Mouse (Mus musculus): ENCODE results near the gene Pdlim7. TPM values are rescaled to one million over a fixed set of nuclear protein-coding genes. Genes with fewer than 3 reads are reported as not detected.

The Pdlim7 gene
- polyA plus RNA-seq, 2 experiments from 2014 or later: 6.3 to 14.6 TPM

DNA sequence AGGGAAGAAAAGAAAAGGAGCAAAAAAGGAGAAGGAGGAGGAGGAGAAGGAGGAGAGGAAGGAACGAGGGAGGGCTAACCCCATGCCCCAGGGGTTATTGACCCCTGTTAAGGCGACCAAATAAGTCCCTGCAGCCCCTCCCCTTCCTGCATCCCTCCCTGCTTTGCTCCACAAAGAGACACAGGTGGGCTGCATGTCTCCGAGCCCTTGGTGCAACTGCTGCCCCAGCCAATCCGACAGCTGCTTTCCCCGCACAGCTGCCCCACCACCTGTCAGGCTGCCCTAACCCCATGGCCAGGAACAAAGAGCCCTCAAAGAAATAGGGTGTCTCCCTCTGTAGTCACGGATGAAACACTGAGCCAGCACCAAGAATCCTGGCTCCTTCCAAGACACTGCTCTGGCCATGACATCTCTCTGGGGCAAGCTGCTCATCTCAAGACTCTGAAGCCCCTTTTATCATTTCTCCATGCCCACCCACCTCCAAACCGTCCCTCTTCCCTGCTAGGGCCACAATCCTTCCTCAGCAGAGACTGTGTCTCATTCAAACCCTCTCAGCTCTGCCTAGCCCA, 28.9 kb downstream of the Pdlim7 start:
- no peak for ATAC-seq

DNA sequence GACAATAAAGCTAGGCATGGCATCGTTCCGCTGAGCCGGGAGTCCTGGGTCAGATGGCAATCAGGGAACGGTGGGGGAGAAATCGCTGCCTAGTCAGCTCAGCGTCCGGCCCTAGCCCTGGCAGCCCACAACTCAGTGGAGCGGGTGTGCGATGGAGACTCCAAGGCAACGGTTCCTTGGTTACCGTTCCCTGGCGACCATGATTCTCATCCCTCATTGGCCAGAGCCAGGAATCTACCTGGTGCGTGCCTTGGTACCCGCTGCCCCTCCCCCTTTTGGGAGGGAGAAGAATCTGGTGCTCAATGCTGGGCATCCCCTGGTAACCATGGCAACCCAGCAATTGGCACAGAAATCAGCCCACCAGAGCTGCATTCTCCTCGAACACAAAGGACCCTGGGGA, 29.9 kb downstream of the Pdlim7 start:
- ATAC-seq: no peak

DNA sequence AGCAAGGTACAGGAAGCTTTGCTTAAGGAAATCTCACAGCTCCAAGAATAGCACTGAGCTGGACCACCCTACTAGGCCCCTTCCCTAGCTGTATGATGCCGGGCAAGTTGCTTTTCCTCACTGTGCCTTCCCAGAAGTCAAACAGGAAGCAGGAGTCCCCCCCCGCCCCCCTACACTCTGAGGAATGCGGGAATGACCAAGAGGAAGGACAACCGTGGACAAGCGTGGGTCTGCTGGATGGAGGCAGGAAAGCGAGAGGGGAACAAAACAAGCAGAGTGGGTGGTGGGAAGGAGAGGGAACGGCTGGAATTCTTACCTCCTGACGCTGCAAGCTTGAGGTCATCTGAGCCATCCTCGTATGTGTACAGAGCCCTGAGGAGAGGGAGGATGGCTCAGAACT, 30.4 kb downstream of the Pdlim7 start:
- no peak for ATAC-seq

DNA sequence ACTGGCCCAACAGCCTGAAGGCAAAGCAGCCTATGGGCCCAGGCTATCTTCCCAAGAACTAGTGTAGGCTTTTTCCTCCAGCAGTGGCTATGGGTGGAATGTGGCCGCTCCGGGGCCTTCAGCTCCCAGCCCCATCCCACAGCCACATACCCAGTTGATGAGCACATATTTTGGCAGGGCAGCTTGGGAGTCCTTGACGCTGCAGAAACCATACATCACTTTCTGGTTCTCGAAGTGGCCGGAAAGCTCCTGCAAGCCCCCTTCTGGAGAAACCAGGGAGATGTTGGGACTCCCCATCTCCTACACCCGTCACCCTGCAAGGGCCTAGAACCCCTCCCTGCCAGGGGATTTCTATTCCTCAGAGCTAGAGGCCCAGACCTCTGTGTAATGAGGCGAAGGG, 30.9 kb downstream of the Pdlim7 start:
- no peak for ATAC-seq

DNA sequence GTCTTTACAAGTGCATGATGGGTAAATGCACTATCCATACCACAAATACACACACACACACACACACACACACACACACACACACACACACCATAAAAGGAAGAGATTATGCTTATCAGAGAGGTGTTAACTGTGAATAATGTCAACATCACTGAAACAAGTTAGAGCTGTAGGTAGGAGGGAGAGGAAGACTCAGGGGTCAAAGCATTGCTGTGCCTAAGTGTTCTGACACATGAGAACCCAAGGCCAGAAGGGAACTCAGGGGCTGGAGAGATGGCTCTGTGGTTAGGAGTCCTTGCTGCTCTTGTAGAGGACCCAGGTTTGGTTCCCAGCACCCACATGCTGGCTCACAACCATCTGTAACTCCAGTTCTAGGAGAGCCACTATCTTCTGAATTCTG, 33.5 kb downstream of the Pdlim7 start:
- no peak for ATAC-seq

DNA sequence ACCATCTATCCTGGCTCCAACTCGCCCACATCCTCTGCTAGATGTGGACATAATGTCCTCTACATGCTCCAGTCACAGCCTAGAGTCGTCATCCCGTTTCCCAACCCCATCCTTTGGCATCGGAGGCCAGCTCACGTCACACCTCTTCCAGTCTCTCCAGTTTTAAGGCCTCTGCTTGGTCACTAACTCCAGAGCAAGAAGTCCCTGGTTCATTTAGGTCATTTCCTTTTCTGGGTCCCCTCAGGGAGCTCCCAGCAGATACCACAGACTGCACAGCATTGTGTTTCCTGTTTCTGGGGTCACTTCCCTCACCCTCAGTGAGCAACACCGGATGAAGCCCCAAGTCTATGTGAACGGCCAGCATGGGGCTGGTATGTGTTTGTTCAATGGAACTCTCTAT, 34.5 kb downstream of the Pdlim7 start:
- ATAC-seq: peak; percentile 56

DNA sequence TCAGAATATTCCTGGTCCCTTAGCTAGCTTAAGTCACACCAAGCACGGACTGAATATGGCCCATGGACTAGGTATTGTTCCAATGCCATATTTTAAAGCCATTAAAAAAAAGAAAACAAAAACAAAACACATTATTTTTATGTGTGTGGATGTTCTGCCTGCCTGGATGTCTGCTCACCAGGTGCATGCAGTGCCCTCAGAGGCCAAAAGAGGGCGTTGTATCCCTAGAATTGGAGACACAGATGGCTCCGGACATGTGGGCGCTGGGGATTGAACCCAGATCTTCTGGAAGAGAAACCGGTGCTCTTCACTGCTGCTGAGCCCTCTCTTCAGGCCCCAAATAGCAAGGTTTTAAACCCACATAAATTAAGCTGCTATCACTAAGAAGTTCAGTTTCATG, 35.4 kb downstream of the Pdlim7 start:
- ATAC-seq: no peak

DNA sequence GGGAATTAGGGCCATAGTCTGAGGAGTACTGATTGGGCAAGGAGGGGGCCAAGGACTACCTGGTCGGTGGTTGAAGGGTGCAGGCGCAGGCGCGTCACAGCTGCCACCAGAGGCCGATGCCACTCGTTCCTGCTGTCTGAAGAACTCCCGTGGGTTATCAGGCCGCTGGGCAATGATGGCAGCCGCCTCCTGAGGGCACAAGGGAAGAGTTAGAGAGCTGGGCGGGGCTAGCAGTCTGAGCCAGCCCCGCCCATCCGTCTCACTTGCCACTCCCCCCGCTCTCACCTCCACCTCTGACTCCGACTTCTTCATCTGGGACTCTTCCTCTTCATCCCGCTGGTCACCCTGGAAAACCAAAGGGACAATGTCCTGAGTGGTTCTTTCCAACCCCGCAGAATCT, 36.0 kb downstream of the Pdlim7 start:
- no peak for ATAC-seq

DNA sequence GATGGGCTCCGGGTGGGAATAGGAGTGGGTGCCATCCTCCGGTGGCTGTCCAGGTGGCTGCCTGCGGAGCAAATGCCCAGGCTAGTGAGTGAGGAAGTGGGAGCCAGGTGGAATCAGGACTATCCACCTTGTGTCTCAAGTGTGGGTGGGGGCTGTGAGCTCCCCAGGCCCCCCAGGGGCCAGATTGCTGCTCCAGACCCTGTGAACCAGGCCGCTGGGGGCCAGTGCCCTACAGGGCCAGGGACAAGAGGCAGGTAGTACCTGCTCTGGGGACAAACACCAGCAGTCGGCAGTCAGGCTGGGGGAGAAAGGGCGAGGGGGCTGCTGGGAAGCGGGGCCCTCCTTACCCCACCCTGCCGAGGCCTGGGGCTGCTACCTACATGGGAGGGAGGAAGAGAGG, 37.2 kb downstream of the Pdlim7 start:
- no peak for ATAC-seq

DNA sequence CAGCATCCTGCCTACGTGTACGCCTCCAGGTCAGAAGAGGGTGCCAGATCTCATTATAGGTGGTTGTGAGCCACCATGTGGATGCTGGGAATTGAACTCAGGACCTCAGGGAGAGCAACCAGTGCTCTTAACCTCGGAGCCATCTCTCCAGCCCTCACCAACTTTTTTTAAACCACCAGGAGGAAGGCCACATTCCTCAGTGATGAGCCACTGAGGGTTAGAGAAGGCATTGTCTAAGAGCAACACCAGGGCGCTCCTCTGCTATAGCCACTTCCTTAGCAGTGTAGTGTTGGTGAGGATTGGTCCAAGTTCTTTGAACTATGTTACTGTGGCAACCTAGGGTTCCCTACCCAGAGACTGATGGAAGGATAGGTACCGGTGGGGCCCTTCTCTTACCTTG, 37.7 kb downstream of the Pdlim7 start:
- ATAC-seq: no peak

DNA sequence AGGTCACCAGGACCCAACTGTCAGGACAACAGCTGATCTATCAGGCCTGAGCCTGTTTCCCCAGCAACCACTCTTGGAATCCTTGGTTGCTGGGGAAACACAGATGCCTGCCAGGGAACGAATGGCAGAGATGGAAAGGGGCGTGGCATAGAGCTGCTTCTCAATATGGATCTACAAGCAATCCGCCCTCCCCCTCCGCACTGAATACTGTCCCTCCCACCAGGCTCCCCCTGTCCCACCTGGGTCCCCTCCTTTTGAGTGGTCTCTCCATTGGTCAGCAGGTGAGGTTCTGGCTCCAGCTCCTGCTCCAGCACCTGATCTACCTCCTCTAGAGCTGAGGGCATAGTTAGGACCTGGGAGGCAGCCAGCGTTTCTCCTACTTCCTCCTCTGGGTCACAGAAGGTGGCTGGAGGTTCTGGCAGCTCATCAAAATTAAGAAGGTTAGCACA, 38.8 kb downstream of the Pdlim7 start:
- ATAC-seq: no peak

DNA sequence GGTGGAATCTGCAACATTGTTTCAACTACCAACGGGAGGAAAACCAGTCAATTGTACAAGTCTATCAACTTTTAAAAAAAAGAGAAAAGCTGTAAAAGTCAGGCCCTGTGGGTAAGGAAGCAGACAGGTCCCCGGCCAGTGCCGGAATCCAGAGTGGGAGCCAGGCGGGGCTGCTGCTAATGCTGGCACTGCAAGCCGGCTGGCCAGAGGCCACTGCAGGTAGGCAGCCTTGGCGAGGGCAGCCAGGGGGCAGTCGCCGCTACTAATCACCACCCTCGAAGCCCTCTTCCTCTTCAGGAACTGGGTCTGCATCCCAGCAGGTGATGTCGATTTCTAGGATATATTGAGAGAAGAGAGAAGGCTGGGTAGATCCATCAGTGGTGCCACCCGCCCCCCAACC, 39.5 kb downstream of the Pdlim7 start:
- no peak for ATAC-seq

DNA sequence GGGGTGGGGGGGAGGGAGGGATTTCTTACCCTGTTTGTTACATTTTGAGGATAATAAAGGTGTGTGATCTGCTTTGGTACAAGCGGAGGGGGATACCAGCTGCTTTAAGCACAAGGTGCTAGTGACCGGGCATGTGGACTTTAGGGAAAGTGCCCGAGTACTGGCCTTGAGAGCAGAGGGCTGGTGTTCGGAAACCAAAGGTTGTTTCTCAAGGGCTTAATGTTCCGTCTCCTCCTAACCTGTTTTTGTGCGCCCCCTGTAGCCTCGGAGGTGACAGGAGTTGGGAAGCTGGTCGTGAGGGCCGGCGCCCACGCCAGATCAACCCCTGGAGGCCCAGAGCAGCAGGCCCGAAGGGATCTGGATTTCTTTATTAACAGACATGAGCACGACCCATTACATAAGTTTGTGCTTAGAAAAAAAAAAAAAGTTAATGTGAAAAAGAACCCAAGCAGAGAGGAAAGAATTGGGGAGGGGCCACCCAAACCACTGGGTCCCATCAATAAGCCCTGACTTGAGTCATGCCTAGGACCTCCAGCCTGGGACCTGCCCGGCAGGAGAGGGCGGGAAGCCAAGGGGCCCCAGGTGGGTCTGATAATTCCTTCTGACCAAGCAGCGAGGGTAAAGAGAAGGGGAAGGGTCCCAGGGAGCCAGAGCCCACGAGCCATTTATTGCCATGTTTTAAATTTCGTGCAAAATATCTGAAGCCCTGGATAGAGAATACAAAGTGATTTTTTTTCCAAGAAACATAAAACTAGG, 40.2 kb downstream of the Pdlim7 start:
- no peak for ATAC-seq

DNA sequence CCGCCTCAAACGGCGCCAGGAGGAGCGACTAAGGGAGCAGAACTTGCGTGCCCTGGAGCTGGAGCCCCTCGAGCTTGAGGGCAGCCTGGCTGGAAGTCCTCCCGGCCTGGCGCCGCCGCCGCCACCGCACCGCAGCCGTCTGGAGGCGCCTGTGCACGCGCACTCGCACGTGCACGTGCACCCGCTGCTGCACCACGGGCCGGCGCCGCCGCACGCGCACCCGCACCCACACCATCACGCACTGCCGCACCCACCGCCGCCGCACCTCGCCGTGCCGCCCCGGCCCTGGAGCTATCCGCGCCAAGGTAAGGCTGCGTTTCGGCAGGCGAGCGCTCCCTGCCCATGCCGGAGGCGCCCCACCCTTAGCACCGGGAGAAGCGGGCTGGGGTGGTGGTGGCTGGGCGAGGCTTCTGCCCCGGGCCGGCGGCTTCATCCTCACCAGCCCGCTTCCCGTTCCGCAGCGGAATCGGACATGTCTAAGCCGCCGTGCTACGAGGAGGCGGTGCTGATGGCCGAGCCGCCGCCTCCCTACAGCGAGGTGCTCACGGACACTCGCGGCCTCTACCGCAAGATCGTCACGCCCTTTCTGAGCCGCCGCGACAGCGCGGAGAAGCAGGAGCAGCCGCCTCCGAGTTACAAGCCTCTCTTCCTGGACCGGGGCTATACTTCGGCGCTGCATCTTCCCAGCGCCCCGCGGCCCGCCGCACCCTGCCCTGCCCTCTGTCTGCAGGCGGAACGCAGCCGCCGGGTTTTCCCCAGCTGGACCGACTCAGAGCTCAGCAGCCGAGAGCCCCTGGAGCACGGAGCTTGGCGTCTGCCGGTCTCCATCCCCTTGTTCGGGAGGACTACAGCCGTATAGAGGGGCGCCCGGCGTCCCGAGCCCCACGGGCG, 41.1 kb downstream of the Pdlim7 start:
- ATAC-seq: peak; percentile 32

DNA sequence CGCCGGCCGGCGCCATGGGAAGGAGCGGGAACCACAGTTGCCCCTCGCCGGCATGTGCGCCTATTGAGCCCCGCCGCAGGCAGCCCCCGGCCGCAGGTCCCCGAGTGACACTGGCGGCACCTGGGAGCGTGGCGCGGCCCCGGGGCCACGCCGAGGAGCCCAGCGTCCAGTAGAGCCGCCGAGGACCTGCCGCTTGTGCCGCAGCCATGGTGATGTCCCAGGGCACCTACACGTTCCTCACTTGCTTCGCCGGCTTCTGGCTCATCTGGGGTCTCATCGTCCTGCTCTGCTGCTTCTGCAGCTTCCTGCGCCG, 41.7 kb downstream of the Pdlim7 start:
- ATAC-seq: peak; percentile 12

DNA sequence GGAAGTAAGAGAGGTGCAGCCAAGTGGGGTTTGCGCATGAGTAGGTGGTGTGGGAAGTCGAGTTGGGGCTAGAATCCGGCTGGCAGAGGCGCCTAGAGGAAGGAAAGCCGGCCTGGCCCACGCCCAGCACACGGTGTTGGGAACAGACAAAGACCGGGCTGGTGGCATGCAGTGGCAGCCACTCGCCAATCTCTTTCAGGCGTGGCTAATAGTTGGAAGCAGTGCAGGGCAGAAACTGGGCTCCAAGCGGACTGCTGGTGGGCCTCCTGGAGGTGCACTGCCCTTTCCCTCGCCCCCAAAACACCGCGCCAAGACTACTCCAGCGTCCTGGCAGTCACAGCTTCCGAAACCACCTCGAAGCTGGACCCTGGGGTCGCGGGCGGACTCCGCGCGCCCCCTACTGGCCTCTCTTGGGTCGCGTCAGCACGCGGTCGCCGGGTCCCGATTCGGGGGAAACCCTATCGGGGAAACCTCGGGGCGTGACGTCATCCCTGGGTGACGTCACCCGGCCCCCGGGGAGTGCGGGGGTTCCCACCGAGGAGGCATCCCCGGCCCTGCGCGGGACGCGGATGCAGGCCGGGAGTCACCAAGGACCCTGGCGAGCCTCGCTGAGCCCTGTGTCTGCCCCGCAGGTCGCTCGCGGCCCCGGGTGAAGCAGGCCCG, 42.2 kb downstream of the Pdlim7 start:
- ATAC-seq: peak; percentile 71

DNA sequence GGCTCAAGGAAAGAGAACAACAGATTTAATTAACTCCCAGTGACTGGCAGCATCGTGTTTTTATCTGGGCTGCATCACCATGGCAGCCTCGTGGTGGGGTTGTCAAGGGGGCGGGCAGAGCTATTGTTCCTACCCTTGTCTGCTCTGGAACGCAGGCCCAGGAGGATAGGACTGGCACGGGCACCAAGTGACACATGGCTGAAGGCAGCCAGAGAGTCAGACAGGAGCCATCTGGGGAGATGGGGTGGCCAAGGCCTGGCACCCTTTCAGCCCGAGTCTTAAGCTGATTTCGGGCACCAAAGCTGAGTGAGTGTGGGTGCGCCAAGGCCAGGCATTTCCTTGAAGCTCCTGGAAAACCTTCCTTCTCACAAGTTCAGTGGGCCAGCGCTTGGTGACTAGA, 43.1 kb downstream of the Pdlim7 start:
- no peak for ATAC-seq

DNA sequence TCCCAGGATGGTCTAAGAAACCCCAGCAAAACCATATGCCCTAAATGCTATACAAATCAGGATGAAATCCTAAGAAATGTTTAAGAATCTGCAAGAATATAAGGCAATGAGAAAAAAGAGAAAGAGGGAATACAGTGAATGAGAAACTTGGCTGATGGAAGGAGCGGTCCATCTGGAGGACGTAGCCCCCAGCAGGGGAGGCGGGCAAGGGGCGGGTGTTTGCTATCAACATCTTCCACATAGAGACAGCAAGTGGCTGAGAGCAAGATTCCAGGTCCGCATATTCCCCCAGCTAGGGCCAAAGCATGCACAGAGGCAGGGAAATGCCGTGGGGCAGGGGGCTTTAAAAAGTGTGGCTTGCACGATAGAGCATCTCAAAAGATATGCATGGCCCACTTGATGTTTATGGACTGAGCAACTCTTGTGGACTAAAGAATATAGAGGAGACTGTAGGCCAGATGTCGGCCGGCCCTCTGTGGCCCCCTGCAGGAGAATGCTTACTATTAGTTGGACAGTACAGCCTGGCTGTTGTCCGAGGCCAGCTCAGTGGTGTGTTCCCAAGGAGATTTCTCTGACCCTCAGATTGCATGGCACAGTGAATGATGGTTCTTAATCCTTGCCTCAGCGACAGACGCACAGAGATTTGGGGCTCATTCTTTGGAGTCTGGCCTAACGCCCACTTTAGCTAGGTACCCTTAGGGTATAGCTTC, 44.5 kb downstream of the Pdlim7 start:
- no peak for ATAC-seq

DNA sequence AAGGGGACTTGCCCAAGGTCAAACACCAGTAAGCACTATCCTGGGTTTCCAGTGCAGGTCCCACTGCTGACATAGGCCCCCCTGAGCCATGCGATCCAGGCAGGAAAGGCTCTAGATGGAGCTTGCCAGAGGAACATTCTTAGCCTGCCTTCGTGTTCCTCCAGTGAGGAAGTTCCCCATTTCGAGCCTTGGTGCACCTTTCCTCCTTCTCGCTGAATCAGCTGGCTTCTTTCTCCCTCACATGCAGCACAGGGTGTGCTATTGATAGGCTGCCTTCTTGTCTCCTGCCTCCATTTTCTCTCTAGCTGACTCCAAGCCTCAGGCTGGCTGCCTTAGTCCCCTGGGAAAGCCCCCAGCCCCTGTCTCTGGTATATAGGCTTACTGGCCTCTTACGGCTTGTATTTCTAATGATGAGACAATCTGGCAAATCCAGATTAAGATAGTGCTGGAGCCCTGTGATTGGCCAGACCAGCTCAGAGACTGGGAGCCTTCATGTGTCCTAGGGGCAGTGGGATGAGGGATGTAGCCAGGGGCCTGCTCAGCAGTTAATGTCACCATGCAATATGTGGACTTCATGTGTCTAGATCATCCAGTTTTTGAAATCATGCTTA, 47.5 kb downstream of the Pdlim7 start:
- ATAC-seq: no peak

DNA sequence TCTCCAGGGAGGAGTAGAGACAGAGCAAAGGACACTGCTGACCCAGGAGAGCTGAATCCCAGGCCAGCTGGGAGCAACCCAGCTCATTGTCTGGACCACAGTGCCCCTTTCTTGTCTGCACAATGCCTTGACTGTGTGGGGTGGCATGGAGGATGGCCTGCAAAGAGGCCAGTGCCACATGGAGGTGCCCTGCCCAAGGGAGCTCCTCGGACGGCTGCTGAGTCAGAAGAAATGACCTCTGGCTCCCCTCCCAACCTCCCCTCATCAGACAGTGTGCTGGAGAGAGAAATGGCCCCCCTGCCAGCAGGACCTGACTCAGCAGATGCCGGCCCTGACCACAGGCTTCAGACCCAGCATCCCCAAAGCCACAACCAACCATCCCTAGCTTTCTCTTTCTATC, 48.3 kb downstream of the Pdlim7 start:
- no peak for ATAC-seq

DNA sequence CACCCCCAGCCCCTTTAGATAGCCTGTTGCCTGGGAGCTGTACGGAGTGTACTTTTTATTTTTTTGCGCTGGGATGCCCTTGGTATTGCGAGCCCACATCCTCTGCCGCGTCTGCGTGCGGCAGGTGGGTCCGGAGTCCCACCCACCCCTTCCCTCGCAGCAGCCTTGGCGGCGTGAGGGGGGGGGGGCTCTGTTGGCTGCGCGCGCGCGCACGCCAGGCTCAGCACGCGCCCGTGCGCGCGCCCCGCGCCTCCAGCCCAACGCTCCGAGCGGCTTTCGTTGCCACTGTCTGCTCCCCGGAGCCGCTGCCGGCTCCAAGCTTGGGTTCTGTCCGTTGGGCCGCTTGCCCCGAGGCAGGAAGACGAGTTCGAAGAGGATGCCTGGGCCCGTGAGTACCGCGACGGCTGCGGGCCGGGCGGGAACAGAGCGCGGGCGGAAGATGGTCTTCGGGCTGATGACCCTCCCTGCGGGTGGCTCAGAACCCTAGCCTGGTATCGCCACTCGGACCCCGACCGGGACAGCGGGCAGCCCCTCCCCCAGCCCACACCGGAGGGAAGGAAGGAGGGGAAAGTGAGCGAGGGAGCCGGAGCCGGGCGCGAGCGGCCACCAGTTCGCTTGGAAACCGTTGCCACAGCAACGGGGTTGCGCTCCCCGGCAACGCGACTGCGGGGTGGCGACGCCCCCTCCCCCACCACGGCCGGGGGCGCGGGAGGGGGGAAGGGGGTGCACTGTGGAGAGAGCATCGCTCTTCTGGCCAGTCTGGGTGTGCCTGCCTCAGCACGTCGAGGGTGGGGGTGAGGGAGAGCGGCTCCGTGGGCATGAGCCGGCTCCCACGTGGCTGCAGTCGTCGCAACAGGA, 49.2 kb downstream of the Pdlim7 start, which contains the start of gene Prr7:
Gene Prr7 (plus strand): TSS at position 241 of the 858 bp plus-strand sequence.
- peak; percentile 73 for ATAC-seq

Measured in CD4-positive, CD25-positive, alpha-beta regulatory T cell, adult 4 months (primary cell).